14 mouse cellular contexts compared by ENCODE assay signal in the genomic region with DNA sequence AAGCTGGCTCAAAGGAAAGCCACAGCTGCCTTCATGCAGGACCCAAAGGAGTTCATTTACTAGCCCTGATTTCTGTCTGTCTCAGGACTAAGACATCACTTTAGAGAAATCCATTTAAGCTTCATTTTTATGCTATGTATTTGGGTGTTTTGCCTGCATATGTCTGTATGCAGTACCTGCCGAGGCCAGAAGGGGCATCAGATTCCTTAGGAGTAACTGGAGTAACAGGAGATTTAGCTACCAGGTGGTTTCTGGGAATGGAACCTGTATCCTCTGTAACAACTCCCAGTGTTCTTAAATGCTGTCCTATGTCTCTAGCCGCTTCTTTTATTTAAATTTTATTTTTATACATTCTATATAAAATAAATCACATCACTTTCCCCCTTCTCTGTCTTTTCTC. TPM values are rescaled to one million over a fixed set of nuclear protein-coding genes. Genes with fewer than 3 reads are reported as not detected.
DNase-seq lines count a peak whose midpoint lies in the region; ATAC-seq and TF ChIP-seq lines count a peak whose summit lies in the region.
"Had no signal": no experiment of that assay in that cellular context is flagged by ENCODE, and none has a peak within 500 bp of the region (broad histone marks: within the 10 kb centered on the region; RNA-seq: fewer than 3 reads in every experiment).

No protein-coding gene starts in this region.

- no peak overlapping the region for H3K4me3 ChIP-seq in embryonic facial prominence, embryonic 11.5 days (ENCODE audit: low read depth, low read length)
- H3K4me3 ChIP-seq in embryonic facial prominence, embryonic 10.5 days, result no peak overlapping the region
- no peak overlapping the region for H3K4me3 ChIP-seq in lung, postnatal 0 days (ENCODE audit: low read depth, low read length)
- H3K4me3 ChIP-seq: embryonic facial prominence, embryonic 15.5 days; limb, embryonic 13.5 days; midbrain, embryonic 12.5 days had no signal

- WGBS in embryonic facial prominence, embryonic 11.5 days, result 62% methylated on average over 2 of the region's 2 CpGs
- 50% methylated on average over 2 of the region's 2 CpGs for WGBS in embryonic facial prominence, embryonic 10.5 days
- 43% methylated on average over 2 of the region's 2 CpGs for WGBS in lung, postnatal 0 days

- H3K36me3 ChIP-seq in embryonic facial prominence, embryonic 11.5 days (replicated peaks; ENCODE audit: control insufficient read depth, insufficient read depth, low read depth, low read length), result no peaks in the 10 kb centered on the region
- H3K36me3 ChIP-seq in embryonic facial prominence, embryonic 10.5 days (replicated peaks), result peaks cover 4% of the 10 kb centered on the region; the same call in 1 of the 2 replicates
- no peaks in the 10 kb centered on the region for H3K36me3 ChIP-seq in lung, postnatal 0 days (ENCODE audit: insufficient read depth, low read length)
- H3K36me3 ChIP-seq: embryonic facial prominence, embryonic 15.5 days had no signal

- no peak overlapping the region for H3K9ac ChIP-seq in embryonic facial prominence, embryonic 11.5 days (replicated peaks; ENCODE audit: low read length)
- H3K9ac ChIP-seq in lung, postnatal 0 days (replicated peaks; ENCODE audit: low read depth), result no peak overlapping the region
- H3K9ac ChIP-seq: embryonic facial prominence, embryonic 15.5 days; limb, embryonic 13.5 days; midbrain, embryonic 12.5 days had no signal

- H3K4me2 ChIP-seq in embryonic facial prominence, embryonic 11.5 days (ENCODE audit: low read depth, low read length), result no peak overlapping the region
- no peak overlapping the region for H3K4me2 ChIP-seq in lung, postnatal 0 days (replicated peaks; ENCODE audit: low read depth, low read length)
- H3K4me2 ChIP-seq: embryonic facial prominence, embryonic 15.5 days; limb, embryonic 13.5 days; midbrain, embryonic 12.5 days had no signal

- TF ChIP-seq CTCF in lung, postnatal 0 days (IDR thresholded peaks at IDR 0.05), result peak; percentile 52

- no peaks in the 10 kb centered on the region for H3K4me1 ChIP-seq in embryonic facial prominence, embryonic 11.5 days (ENCODE audit: control insufficient read depth, insufficient read depth, low read length)
- no peaks in the 10 kb centered on the region for H3K4me1 ChIP-seq in embryonic facial prominence, embryonic 10.5 days
- no peaks in the 10 kb centered on the region for H3K4me1 ChIP-seq in lung, postnatal 0 days (ENCODE audit: insufficient read depth, low read depth, low read length)
- H3K4me1 ChIP-seq: embryonic facial prominence, embryonic 15.5 days; limb, embryonic 13.5 days; midbrain, embryonic 12.5 days had no signal

- peak; percentile 14 for DNase-seq in embryonic facial prominence, embryonic 11.5 days (ENCODE audit: low spot score)
- DNase-seq in embryonic facial prominence, embryonic 10.5 days (ENCODE audit: low spot score), result no peak
- DNase-seq in lung, postnatal 0 days (ENCODE audit: low spot score), result no peak
- no peak for DNase-seq in lung, postnatal 25 days (ENCODE audit: low spot score)
- DNase-seq in ZHBTc4 (ENCODE audit: low read depth, low spot score), result peak; percentile 65
- DNase-seq in thymus, postnatal 0 days (ENCODE audit: low spot score), result peak; percentile 7
- DNase-seq in ovary, postnatal 36 days (ENCODE audit: low spot score), result no peak
- no peak for DNase-seq in urinary bladder, postnatal 4 days (ENCODE audit: low spot score in 2 of 2)
- DNase-seq: adrenal gland, adult 2 months; cerebellum, adult 2 months; heart, postnatal 36 days had no signal

- H3K9me3 ChIP-seq in embryonic facial prominence, embryonic 11.5 days (replicated peaks; ENCODE audit: control insufficient read depth, low read length), result no peaks in the 10 kb centered on the region
- peaks cover 10% of the 10 kb centered on the region for H3K9me3 ChIP-seq in embryonic facial prominence, embryonic 10.5 days
- no peaks in the 10 kb centered on the region for H3K9me3 ChIP-seq in lung, postnatal 0 days (ENCODE audit: low read length)

- ATAC-seq in embryonic facial prominence, embryonic 11.5 days (replicated peaks; ENCODE audit: insufficient number of reproducible peaks, low FRiP score, low TSS enrichment, low read depth), result no peak
- ATAC-seq in lung, postnatal 0 days, result no peak

- H3K27me3 ChIP-seq in embryonic facial prominence, embryonic 11.5 days (ENCODE audit: control insufficient read depth, insufficient read depth, low read length), result no peaks in the 10 kb centered on the region
- H3K27me3 ChIP-seq in embryonic facial prominence, embryonic 10.5 days (replicated peaks; ENCODE audit: low read depth, poor library complexity, severe bottlenecking), result no peaks in the 10 kb centered on the region
- no peaks in the 10 kb centered on the region for H3K27me3 ChIP-seq in lung, postnatal 0 days (replicated peaks; ENCODE audit: insufficient read depth, low read length)
- H3K27me3 ChIP-seq: embryonic facial prominence, embryonic 15.5 days; limb, embryonic 13.5 days; midbrain, embryonic 12.5 days had no signal

- H3K27ac ChIP-seq in embryonic facial prominence, embryonic 11.5 days (replicated peaks; ENCODE audit: low read depth, low read length), result no peak overlapping the region
- no peak overlapping the region for H3K27ac ChIP-seq in embryonic facial prominence, embryonic 10.5 days (replicated peaks)
- no peak overlapping the region for H3K27ac ChIP-seq in lung, postnatal 0 days (ENCODE audit: low read length)
- H3K27ac ChIP-seq: embryonic facial prominence, embryonic 15.5 days; limb, embryonic 13.5 days; midbrain, embryonic 12.5 days had no signal

- no peak for TF ChIP-seq EP300 in lung, postnatal 0 days (IDR thresholded peaks at IDR 0.05)

RNA-seq across cellular contexts. Expression of a gene that starts 30.5 kb away (rescaled TPM):
- polyA plus RNA-seq in embryonic facial prominence, embryonic 11.5 days (2014; fragmentation: Nextera tagmentation; extraction: Ambion mirVana), result 28.6 and 29.8 TPM in 2 replicates
- 27.7 and 35.2 TPM in 2 replicates for polyA plus RNA-seq in embryonic facial prominence, embryonic 10.5 days (2016; fragmentation: Nextera tagmentation; extraction: Ambion mirVana)
- polyA plus RNA-seq in lung, postnatal 0 days (2015; fragmentation: Nextera tagmentation; extraction: Ambion mirVana), result 21.7 and 25.0 TPM in 2 replicates
- 25.0 and 34.8 TPM in 2 replicates for polyA plus RNA-seq in thymus, postnatal 0 days (2015; fragmentation: Nextera tagmentation; extraction: Ambion mirVana)

Comparison
In these comparisons a context has a peak if more than half of its experiments do, and no peak if none do; other contexts are left out.
1. DNase-seq: peak in embryonic facial prominence, embryonic 11.5 days (single experiment), ZHBTc4 (single experiment) and thymus, postnatal 0 days (single experiment); none in embryonic facial prominence, embryonic 10.5 days (single experiment), lung, postnatal 0 days (single experiment), lung, postnatal 25 days (single experiment), ovary, postnatal 36 days (single experiment) and urinary bladder, postnatal 4 days (0 of 2).